ENCODE assay signal across 9 mouse cellular contexts in the genomic region with DNA sequence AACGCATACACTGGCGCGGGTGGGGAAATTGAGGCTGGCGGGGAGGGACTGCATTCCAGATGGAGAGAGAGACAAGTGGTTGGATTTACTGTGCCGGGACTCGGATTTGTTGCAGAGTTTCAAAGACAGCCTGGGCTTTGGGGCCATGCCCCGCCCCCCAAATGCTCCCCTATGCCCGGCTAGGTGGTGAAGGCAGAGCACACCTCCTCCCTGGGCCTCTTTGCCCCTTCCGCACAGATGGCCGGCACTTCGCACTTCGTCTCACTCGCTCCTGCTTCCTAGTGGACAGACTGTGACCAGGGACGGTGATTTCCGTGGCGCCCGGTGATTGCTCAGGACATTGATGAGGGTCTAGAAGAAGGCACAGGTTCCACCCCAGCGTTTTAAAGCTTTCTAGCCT. TPM values are rescaled to one million over a fixed set of nuclear protein-coding genes. Genes with fewer than 3 reads are reported as not detected.
DNase-seq lines count a peak whose midpoint lies in the region; ATAC-seq lines count a peak whose summit lies in the region.
"Had no signal": no experiment of that assay in that cellular context is flagged by ENCODE, and none has a peak within 500 bp of the region (broad histone marks: within the 10 kb centered on the region; RNA-seq: fewer than 3 reads in every experiment).

No protein-coding gene starts in this region.

- H3K27ac ChIP-seq in forebrain, embryonic 13.5 days = no peak overlapping the region
- peak overlapping the region; percentile 84 for H3K27ac ChIP-seq in limb, embryonic 10.5 days
- H3K27ac ChIP-seq in midbrain, embryonic 11.5 days (ENCODE audit: low read depth, low read length) = no peak overlapping the region

- H3K9me3 ChIP-seq in forebrain, embryonic 13.5 days (replicated peaks) = no peaks in the 10 kb centered on the region
- H3K9me3 ChIP-seq in limb, embryonic 10.5 days (replicated peaks) = no peaks in the 10 kb centered on the region
- no peaks in the 10 kb centered on the region for H3K9me3 ChIP-seq in midbrain, embryonic 11.5 days (ENCODE audit: control insufficient read depth, low read length)
- H3K9me3 ChIP-seq: G1E had no signal

- H3K4me2 ChIP-seq in forebrain, embryonic 13.5 days = peak overlapping the region; percentile 94
- H3K4me2 ChIP-seq in midbrain, embryonic 11.5 days = peak overlapping the region; percentile 93

- peaks cover 36% of the 10 kb centered on the region for H3K4me1 ChIP-seq in forebrain, embryonic 13.5 days
- peaks cover 62% of the 10 kb centered on the region for H3K4me1 ChIP-seq in limb, embryonic 10.5 days
- peaks cover 19% of the 10 kb centered on the region for H3K4me1 ChIP-seq in midbrain, embryonic 11.5 days (ENCODE audit: control insufficient read depth, insufficient read depth, low read length)

- peak; percentile 21 for ATAC-seq in CD4-positive, CD25-positive, alpha-beta regulatory T cell, adult 4 months
- ATAC-seq in forebrain, embryonic 13.5 days = no peak; the same call in 1 of the 2 replicates
- peak; percentile 31; the same call in 1 of the 2 replicates for ATAC-seq in midbrain, embryonic 11.5 days (ENCODE audit: low FRiP score)

- DNase-seq in cerebellum, postnatal 14 days = peak; percentile 72 to 80
- no peak for DNase-seq in cerebellum, adult 9-10 months
- peak; percentile 70 for DNase-seq in limb, embryonic 10.5 days (ENCODE audit: low spot score)
- DNase-seq in midbrain, embryonic 11.5 days (ENCODE audit: low spot score, missing footprints) = no peak
- DNase-seq in urinary bladder, postnatal 25 days (ENCODE audit: low spot score) = no peak
- no peak for DNase-seq in cerebellum, adult 11-12 months

- WGBS in forebrain, embryonic 13.5 days = 2% methylated on average over 18 of the region's 18 CpGs
- under 1% methylated on average over 18 of the region's 18 CpGs for WGBS in limb, embryonic 10.5 days
- WGBS in midbrain, embryonic 11.5 days = 1% methylated on average over 18 of the region's 18 CpGs

- peak overlapping the region; percentile 48 for H3K4me3 ChIP-seq in forebrain, embryonic 13.5 days
- peak overlapping the region; percentile 58 for H3K4me3 ChIP-seq in limb, embryonic 10.5 days
- peak overlapping the region; percentile 39 for H3K4me3 ChIP-seq in midbrain, embryonic 11.5 days (ENCODE audit: low read depth, low read length)

- H3K36me3 ChIP-seq in forebrain, embryonic 13.5 days (ENCODE audit: poor library complexity, severe bottlenecking) = no peaks in the 10 kb centered on the region
- H3K36me3 ChIP-seq in limb, embryonic 10.5 days = no peaks in the 10 kb centered on the region
- no peaks in the 10 kb centered on the region for H3K36me3 ChIP-seq in midbrain, embryonic 11.5 days (ENCODE audit: control insufficient read depth, insufficient read depth, low read length)
- H3K36me3 ChIP-seq: G1E had no signal

- peak overlapping the region; percentile 57 for H3K9ac ChIP-seq in forebrain, embryonic 13.5 days
- H3K9ac ChIP-seq in midbrain, embryonic 11.5 days (ENCODE audit: low read length) = peak overlapping the region; percentile 62

- H3K27me3 ChIP-seq in forebrain, embryonic 13.5 days = peaks cover 70% of the 10 kb centered on the region
- peaks cover 51% of the 10 kb centered on the region for H3K27me3 ChIP-seq in limb, embryonic 10.5 days (ENCODE audit: low read depth, poor library complexity, severe bottlenecking)
- H3K27me3 ChIP-seq in midbrain, embryonic 11.5 days (ENCODE audit: control insufficient read depth, insufficient read depth, low read length) = peaks cover 22% of the 10 kb centered on the region

RNA-seq across cellular contexts. Expression of a gene that starts 0.4 kb away (rescaled TPM):
- 1 to 10 TPM in 1 of 2 experiments, under 1 TPM in 1; 0.31 to 1.5 TPM for polyA plus RNA-seq in CD4-positive, CD25-positive, alpha-beta regulatory T cell, adult 4 months (2017; shearing (Covaris generic))
- polyA plus RNA-seq in forebrain, embryonic 13.5 days (2015; fragmentation: Nextera tagmentation; extraction: Ambion mirVana) = 6.7 and 7.8 TPM in 2 replicates
- polyA plus RNA-seq in limb, embryonic 10.5 days (2016; fragmentation: Nextera tagmentation; extraction: Ambion mirVana) = 6.4 and 6.7 TPM in 2 replicates
- 3.0 and 3.2 TPM in 2 replicates for polyA plus RNA-seq in midbrain, embryonic 11.5 days (2014; fragmentation: Nextera tagmentation; extraction: Ambion mirVana)

RNA-seq across cellular contexts. Expression of a gene that starts 10.1 kb away (rescaled TPM):
- polyA plus RNA-seq in CD4-positive, CD25-positive, alpha-beta regulatory T cell, adult 4 months (2017; shearing (Covaris generic)) = 10 to 100 TPM; 33.9 to 37.1 TPM
- polyA plus RNA-seq in forebrain, embryonic 13.5 days (2015; fragmentation: Nextera tagmentation; extraction: Ambion mirVana) = 44.1 and 45.2 TPM in 2 replicates
- polyA plus RNA-seq in limb, embryonic 10.5 days (2016; fragmentation: Nextera tagmentation; extraction: Ambion mirVana) = 17.0 and 23.5 TPM in 2 replicates
- polyA plus RNA-seq in midbrain, embryonic 11.5 days (2014; fragmentation: Nextera tagmentation; extraction: Ambion mirVana) = 32.6 and 33.6 TPM in 2 replicates

RNA-seq across cellular contexts. Expression of a gene that starts 37.1 kb away (rescaled TPM):
- under 1 TPM in 1 of 2 experiments, not detected in 1; 0.22 TPM for polyA plus RNA-seq in CD4-positive, CD25-positive, alpha-beta regulatory T cell, adult 4 months (2017; shearing (Covaris generic))
- polyA plus RNA-seq in forebrain, embryonic 13.5 days (2015; fragmentation: Nextera tagmentation; extraction: Ambion mirVana) = 0.25 and 0.26 TPM in 2 replicates
- 0.16 and 0.26 TPM in 2 replicates for polyA plus RNA-seq in limb, embryonic 10.5 days (2016; fragmentation: Nextera tagmentation; extraction: Ambion mirVana)
- 0.18 and 0.32 TPM in 2 replicates for polyA plus RNA-seq in midbrain, embryonic 11.5 days (2014; fragmentation: Nextera tagmentation; extraction: Ambion mirVana)
- polyA plus RNA-seq: G1E had no signal

Comparison
In these comparisons a context has a peak if more than half of its experiments do, and no peak if none do; other contexts are left out.
1. DNase-seq: peak in cerebellum, postnatal 14 days (2 of 2) and limb, embryonic 10.5 days (single experiment); none in cerebellum, adult 9-10 months (single experiment), midbrain, embryonic 11.5 days (single experiment), urinary bladder, postnatal 25 days (single experiment) and cerebellum, adult 11-12 months (single experiment).
2. Peak in every context shown above with its lines, with median percentiles within 50 percentile points of each other: H3K4me3 ChIP-seq.